Mouse (Mus musculus) spleen, adult 2 months (tissue): ENCODE measurements around the gene Gpc5.

Source experiments
- CTCF ChIP-seq: fragments of 200-500 bp; IDR thresholded peaks from 2 replicates; pipeline ENCODE4 v1.5.1; 2011; ENCODE audit warnings: mild to moderate bottlenecking, inconsistent platforms; ENCODE audit not compliant: insufficient read depth, insufficient read length, insufficient replicate concordance; ENCODE audit errors: extremely low read depth
- POLR2A ChIP-seq: fragments of 200-500 bp; IDR thresholded peaks from 2 replicates; pipeline ENCODE4 v1.6.1; 2011; ENCODE audit warnings: low read depth, low read length, inconsistent platforms

DNA sequence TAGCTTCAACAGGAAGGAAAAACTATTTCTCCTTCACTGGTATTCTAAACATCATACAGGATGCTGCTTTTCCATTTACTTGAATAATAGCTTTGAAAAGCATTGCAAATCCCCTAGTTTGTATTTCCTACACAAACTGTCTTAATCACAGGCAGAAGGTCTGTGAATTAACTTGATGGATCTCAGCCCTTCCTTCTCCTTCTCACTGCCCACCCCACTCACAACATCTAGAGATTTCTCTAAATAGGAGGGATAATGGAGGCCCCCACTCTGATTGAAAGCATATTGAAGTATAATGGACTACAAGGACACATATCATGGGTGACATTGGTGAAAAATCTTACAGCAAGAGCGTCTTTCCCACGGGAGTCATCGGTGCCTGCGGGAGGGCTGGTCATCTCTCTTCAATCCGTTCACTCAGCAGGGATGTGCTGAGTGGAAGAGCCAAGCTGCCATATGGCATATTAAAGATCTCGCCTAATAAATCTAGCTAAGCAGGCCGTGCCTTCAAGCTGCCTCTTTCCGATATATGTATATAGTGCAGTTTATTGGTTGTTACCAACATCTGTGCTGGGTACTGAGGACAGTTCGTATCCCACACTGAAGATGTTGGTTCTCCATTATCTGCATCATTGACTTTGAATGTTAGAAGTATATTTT, 1466.3 kb downstream of the Gpc5 start:
- TF ChIP-seq CTCF (no peak), POLR2A (no peak)
